Mouse (Mus musculus) G1E-ER4 (cell line): ENCODE data around the gene Fhl3. TPM values are rescaled to one million over a fixed set of nuclear protein-coding genes. Genes with fewer than 3 reads are reported as not detected.

Source experiments
- GATA1 ChIP-seq: IDR thresholded peaks from one replicate; pipeline ENCODE4 v1.8.0; 2012; ENCODE audit warnings: low read length, inconsistent platforms
- polyA plus RNA-seq: library from polyadenylated mRNA; stranded (reverse); fragments of >175 nt; gene quantifications from 2 replicates; pipeline ENCODE4 v1.2.3, GENCODE M21; 2012

Gene Fhl3
- polyA plus RNA-seq = 18.8 and 25.3 TPM in 2 replicates

DNA sequence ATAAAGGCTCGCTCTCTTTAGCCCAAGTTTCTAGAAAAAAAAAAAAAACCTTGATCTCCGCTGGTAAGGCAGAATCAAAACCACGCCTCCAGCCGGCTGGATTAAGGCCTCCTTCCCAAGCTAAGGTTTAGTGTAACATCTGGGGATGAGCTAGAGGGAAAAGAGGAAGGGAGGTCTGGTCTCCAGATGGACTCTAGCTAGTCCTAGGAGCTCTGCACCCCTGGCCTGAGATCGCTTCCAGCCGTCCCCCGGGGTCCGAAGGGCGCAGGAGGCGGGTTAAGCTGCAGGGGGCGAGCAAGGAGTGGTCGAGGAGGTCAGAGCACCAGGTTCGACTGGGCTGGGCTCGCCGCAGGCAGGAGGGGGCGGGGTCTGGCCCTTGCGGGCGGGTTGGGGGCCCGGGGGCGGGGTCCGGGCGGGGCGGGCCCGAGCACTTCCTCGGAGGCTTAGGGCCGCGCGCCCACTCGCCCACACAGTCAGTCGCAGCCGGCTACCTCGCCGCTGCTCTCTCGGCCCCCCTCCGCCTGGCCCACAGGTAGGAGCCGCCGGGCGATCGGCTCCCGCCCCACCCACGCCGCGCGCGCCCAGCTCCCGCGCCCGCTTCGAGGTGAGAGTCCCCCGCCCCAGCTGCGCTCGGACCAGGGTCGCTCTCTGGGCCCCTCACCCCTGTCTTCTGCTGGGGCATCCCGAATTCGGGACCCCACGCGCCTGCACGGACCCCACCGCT lies at the start of gene Fhl3:
Gene Fhl3 (plus strand): TSS at position 454 of the 724 bp plus-strand sequence.
- TF ChIP-seq GATA1 = no peak

GRCm38 (mm10) chr4:124652886-124653285 lies 47.6 kb upstream of the Fhl3 start:
- TF ChIP-seq GATA1 = no peak

DNA sequence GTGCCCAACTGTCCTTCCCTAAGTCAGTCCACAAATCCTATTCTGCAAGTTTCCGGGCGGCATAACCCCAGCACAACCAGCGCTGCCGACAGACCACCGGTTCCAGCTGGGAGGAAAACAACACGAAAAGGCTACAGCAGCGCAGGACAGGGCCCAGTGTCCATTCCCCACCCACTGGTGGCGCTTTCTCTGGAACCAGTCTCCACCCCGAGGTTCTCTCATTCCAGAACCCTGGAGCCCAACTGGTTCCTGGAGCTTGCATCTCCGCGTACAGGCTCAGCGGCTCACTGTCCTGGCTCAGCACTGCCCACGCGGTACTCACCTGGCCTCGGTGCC lies 44.0 kb upstream of the Fhl3 start, which contains the start of gene Pou3f1:
Gene Pou3f1 (plus strand): TSS at position 290 of the 336 bp plus-strand sequence.
- TF ChIP-seq GATA1 = no peak

DNA sequence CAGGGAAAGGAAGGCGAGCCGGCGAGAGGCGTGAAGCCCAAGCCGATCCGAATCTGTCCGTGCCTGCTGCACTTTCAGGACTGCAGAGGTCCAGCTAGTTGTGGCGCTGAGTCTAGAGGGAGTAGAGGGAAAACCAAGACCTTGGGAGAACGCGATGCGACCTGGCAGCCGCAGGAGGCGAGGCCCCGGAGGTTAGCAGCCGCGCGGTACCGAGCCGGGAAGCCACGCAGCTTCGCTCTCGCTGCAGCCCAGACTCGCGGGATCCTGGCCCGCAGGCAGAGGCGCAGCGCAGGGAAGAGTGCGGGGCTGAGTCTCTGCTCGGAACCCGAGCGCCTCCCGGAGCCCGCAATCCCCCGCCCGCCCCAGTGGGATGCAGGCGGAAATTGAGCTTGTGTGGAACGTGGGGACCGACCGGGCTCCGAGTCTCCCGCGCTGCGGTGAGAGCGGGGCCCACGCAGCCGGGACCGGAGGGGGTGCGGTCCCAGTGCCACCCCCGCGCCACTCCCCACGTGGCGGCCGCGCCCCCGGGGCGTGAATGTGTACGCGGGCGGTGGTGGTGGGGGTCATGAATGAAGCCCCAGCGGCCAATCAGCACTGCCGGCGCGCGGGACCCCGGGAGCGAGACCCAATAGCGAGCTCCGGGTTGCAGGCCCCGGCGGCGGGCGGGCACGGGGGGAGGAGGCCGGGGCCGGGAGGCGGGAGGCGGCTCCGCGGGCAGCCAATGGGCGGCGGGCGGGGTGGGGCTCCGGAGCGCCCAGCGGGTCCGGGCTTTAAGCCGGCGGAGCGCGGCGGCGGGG lies 43.4 kb upstream of the Fhl3 start:
- TF ChIP-seq GATA1 = no peak

DNA sequence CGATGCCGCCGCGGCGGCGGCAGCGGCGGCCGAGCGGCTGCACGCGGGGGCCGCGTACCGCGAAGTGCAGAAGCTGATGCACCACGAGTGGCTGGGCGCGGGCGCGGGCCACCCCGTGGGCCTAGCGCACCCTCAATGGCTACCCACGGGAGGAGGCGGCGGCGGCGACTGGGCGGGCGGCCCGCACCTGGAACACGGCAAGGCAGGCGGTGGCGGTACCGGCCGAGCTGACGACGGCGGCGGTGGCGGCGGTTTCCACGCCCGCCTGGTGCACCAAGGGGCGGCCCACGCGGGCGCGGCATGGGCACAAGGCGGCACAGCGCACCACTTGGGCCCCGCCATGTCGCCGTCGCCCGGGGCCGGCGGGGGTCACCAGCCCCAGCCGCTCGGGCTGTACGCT lies 42.7 kb upstream of the Fhl3 start:
- TF ChIP-seq GATA1 = no peak

GRCm38 (mm10) chr4:124658412-124658851 lies 42.1 kb upstream of the Fhl3 start:
- no peak for TF ChIP-seq GATA1

DNA sequence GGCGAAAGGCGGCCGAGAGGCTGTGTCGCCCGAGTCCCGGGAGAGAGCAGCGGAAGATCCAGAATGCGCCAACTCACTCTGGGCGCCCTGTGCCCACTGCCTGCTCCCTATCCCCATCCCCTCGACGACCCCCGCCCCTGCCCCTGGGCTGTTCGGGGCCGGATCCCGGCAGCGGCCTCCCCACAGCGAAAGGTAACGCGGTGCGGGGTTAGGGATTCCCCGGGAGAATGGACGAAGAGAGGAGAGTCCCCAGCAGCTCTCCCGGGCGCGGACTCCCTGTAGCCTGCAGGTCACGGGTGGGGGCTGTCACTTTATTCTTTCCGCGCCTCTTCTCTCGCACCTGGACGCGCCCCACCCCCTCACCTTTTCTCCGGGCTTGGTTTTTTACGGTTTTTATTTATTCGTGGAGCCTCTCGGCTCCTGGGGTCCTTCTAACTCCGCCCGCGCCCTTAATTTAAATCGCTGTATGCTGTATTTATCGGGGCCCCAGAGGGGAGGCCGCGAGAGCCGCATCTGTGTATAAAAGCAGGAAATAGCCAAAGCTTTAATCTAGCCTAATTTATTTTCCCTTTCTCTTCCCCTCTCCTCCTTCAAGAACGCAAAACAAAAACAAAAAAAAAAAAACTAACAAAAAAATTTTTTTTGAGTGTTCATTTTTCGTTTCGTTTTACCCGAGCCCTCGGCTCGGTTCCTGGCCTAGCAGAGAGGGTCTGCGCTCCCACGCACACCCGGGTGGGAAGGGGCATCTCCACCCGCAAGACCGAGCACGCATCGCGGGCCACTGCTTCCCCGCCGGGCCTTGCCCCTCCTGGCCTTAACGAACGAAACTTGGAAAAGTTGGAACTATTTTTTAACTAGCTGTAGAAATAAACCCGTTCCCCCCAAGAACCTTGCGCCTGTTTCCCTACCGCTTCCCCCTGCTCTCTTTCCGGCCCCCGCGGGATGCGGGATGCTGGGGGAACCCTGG lies 41.0 kb upstream of the Fhl3 start:
- no peak for TF ChIP-seq GATA1

- TF ChIP-seq GATA1 = no peak
Observed at GRCm38 (mm10) chr4:124660603-124661002, 39.9 kb upstream of the Fhl3 start.

- no peak for TF ChIP-seq GATA1
Observed at GRCm38 (mm10) chr4:124663034-124663433, 37.5 kb upstream of the Fhl3 start.

DNA sequence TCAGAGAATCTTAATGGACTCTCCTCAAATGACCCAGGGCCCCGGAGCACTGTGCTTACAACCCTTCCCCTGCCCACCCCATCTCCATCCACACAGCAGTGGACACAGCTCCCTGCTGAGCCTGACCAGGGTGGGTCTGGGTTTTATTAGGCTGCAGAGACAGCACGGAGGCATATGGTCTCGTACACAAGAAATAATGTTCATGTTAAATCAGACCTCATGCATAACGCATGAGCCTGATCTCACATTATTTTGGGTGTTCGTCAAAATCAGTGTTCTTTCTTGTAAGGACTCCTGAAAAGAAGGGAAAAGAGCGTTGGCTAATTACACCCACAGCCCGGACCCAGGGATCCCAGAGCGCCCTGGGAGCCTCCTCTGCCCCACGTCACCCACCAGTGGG lies 36.3 kb upstream of the Fhl3 start:
- no peak for TF ChIP-seq GATA1

GRCm38 (mm10) chr4:124664604-124665003 lies 35.9 kb upstream of the Fhl3 start:
- TF ChIP-seq GATA1 = no peak

GRCm38 (mm10) chr4:124667476-124668033 lies 32.9 kb upstream of the Fhl3 start:
- TF ChIP-seq GATA1 = no peak

DNA sequence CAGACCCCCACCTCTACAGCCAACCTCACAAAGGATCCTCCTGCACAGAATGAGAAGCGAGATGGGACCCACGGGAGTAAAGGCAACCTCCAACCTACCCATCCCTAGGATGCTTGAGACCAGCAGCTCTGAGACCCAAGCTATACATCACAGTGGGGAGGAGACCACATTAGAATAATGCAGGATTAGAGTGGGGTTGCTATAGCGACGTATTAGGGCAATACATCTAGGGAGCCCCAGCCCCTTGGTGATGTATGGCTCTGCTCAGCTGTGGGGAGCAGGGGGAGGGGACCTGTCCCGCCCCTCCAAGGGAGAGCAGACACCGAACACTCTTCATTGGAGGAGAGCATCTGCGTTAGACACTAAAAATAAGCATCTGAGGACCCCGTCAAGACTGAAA lies 32.4 kb upstream of the Fhl3 start:
- no peak for TF ChIP-seq GATA1

GRCm38 (mm10) chr4:124670232-124670631 lies 30.3 kb upstream of the Fhl3 start:
- TF ChIP-seq GATA1 = no peak

- no peak for TF ChIP-seq GATA1
Observed at GRCm38 (mm10) chr4:124671583-124671982, 28.9 kb upstream of the Fhl3 start.
